Mouse (Mus musculus) lung, postnatal 0 days (tissue): ENCODE measurements around the gene Gm29133. TPM values are rescaled to one million over a fixed set of nuclear protein-coding genes. Genes with fewer than 3 reads are reported as not detected.

ENCODE experiments used
- ATAC-seq: fragments of 200-750 bp; cut with Nextera tagmentation; 2 replicates; pipeline ENCODE4 v1.8.0; 2017; ENCODE audit warnings: moderate library complexity
- DNase-seq: peaks from one replicate; pipeline ENCODE4 v3.0.0-alpha.2; 2016; ENCODE audit warnings: low spot score
- H3K27ac ChIP-seq: fragments of 300-500 bp; sonication (generic); 2 replicates; pipeline ENCODE4 v1.5.1; 2014; ENCODE audit warnings: antibody characterized with exemption, mild to moderate bottlenecking, low read length, mixed read lengths
- H3K27me3 ChIP-seq: fragments of 300-500 bp; sonication (generic); replicated peaks from 2 replicates; pipeline ENCODE4 v1.6.1; 2014; ENCODE audit warnings: low read length, mixed read lengths; ENCODE audit not compliant: insufficient read depth
- H3K36me3 ChIP-seq: fragments of 300-500 bp; sonication (generic); 2 replicates; pipeline ENCODE4 v1.6.1; 2014; ENCODE audit warnings: low read length, mixed read lengths; ENCODE audit not compliant: insufficient read depth
- H3K4me1 ChIP-seq: fragments of 300-500 bp; sonication (generic); 2 replicates; pipeline ENCODE4 v1.6.1; 2014; ENCODE audit warnings: antibody characterized with exemption, low read depth, low read length, mixed read lengths; ENCODE audit not compliant: insufficient read depth
- H3K4me2 ChIP-seq: fragments of 300-500 bp; sonication (generic); replicated peaks from 2 replicates; pipeline ENCODE4 v1.6.1; 2014; ENCODE audit warnings: low read depth, mild to moderate bottlenecking, low read length, moderate library complexity, mixed read lengths
- H3K4me3 ChIP-seq: fragments of 300-500 bp; sonication (generic); 2 replicates; pipeline ENCODE4 v1.5.1; 2014; ENCODE audit warnings: low read depth, low read length
- H3K9ac ChIP-seq: fragments of 300-500 bp; sonication (generic); replicated peaks from 2 replicates; pipeline ENCODE4 v1.6.1; 2014; ENCODE audit warnings: low read depth, mild to moderate bottlenecking
- H3K9me3 ChIP-seq: fragments of 300-500 bp; sonication (generic); 2 replicates; pipeline ENCODE4 v1.6.1; 2016; ENCODE audit warnings: low read length, mixed read lengths
- CTCF ChIP-seq: IDR thresholded peaks from 2 replicates; pipeline ENCODE4 v1.5.1; 2016; ENCODE audit warnings: antibody characterized with exemption, mild to moderate bottlenecking
- EP300 ChIP-seq: IDR thresholded peaks from 2 replicates; pipeline ENCODE4 v1.6.1; 2016; ENCODE audit warnings: antibody characterized with exemption, mild to moderate bottlenecking, control low read depth
- WGBS: fragments of 180-500 bp; shearing (Covaris S2); extraction: QIAGEN DNeasy Blood & Tissue Kit; methylation state at CpG from one replicate; pipeline ENCODE4 v1.1.7; 2014; 5-methylcytosine and 5-hydroxymethylcytosine counted together
- polyA plus RNA-seq: library from polyadenylated mRNA; unstranded; fragments of >200 nt; fragmentation: Nextera tagmentation; extraction: Ambion mirVana; gene quantifications from 2 replicates; pipeline ENCODE4 v1.2.1, GENCODE M21; 2015

Gene Gm29133
- polyA plus RNA-seq, 1 experiment from 2014 or later, result not detected

DNA sequence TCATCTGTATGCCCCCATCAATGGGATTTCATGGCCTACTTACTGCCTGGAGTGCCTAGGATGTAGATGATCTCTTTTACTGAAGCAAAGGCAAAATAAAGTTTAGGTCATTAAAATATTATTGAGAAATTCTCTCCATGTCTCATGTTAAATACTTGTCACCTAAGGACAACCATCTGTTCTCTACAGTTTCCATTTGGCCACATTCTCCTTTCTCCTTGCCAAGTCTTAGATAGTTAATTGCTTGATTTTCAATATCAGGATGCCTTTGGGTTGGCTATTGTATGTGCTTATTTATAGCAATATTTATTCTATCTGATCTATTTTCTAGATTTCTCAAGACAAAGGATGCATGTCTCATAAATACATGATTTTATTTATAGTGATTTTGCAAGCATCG is 75.9 kb downstream of the Gm29133 start:
- Histone ChIP-seq H3K4me1 (no peaks in the 10 kb centered on the region), H3K4me2 (no peak overlapping the region), H3K27me3 (no peaks in the 10 kb centered on the region), H3K9ac (no peak overlapping the region), H3K36me3 (no peaks in the 10 kb centered on the region), H3K4me3 (no peak overlapping the region), H3K9me3 (no peaks in the 10 kb centered on the region), H3K27ac (no peak overlapping the region)
- TF ChIP-seq EP300 (peak; percentile 57; the same call in 1 of the 2 replicates), CTCF (no peak)
- peak; percentile 55; the same call in 1 of the 2 replicates for ATAC-seq
- DNase-seq, result peak; percentile 68
- 67% methylated on average over 1 of the region's 1 CpGs for WGBS

DNA sequence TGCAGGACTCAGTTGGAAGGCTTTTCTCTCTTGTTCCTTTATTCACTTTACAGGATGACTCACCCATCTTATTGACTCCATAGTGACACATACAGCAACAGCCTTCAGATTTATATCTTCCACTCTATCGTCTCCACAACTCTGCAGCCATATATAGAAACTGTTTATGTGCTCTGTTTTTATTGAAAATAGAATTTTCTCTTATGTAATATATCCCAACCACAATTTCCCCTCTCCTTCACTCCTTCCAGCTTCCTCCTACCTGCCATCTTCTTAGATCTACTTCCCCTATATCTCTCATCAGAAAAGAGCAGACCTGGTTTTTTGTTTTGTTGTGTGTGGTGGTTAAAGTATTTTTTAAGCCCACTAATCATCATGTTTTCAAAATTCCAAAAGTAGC is 76.5 kb downstream of the Gm29133 start:
- H3K4me3 ChIP-seq, result no peak overlapping the region
- H3K27me3 ChIP-seq, result no peaks in the 10 kb centered on the region
- no peak overlapping the region for H3K4me2 ChIP-seq
- TF ChIP-seq CTCF, result no peak
- no peak for TF ChIP-seq EP300
- H3K27ac ChIP-seq, result no peak overlapping the region
- H3K9me3 ChIP-seq, result no peaks in the 10 kb centered on the region
- no peak overlapping the region for H3K9ac ChIP-seq
- 53% methylated on average over 1 of the region's 1 CpGs for whole genome bisulfite sequencing
- 0 out of 2 replicates have a peak, but pooled peaks have one; percentile 11 for ATAC-seq
- DNase-seq, result no peak
- no peaks in the 10 kb centered on the region for H3K36me3 ChIP-seq
- no peaks in the 10 kb centered on the region for H3K4me1 ChIP-seq

DNA sequence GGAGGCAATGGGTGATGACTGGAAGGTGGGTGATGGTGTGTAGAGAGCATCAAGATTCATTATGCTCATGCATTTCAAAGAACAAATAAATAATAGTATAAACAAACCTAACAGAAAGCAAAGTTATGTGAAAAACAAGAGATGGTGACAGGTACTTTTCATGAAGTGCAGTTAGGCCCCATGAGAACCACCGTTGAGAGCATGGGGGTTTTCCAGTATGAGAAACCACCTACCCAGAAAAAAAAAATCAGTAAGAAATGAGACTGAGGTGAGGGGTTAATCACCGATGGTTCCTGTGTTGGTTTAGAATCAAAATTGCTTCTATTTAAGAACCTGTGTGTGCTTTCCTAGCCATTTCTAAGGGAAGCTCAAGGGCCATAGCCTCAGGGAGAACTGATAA is 86.8 kb downstream of the Gm29133 start:
- ATAC-seq (no peak), DNase-seq (no peak)
- no peak overlapping the region for H3K4me3 ChIP-seq
- no peak overlapping the region for H3K27ac ChIP-seq
- TF ChIP-seq CTCF (no peak), EP300 (no peak)
- 61% methylated on average over 2 of the region's 2 CpGs for WGBS
- no peak overlapping the region for H3K4me2 ChIP-seq
- H3K9me3 ChIP-seq, result no peaks in the 10 kb centered on the region
- H3K4me1 ChIP-seq, result no peaks in the 10 kb centered on the region
- no peaks in the 10 kb centered on the region for H3K36me3 ChIP-seq
- H3K27me3 ChIP-seq, result no peaks in the 10 kb centered on the region
- H3K9ac ChIP-seq, result no peak overlapping the region

DNA sequence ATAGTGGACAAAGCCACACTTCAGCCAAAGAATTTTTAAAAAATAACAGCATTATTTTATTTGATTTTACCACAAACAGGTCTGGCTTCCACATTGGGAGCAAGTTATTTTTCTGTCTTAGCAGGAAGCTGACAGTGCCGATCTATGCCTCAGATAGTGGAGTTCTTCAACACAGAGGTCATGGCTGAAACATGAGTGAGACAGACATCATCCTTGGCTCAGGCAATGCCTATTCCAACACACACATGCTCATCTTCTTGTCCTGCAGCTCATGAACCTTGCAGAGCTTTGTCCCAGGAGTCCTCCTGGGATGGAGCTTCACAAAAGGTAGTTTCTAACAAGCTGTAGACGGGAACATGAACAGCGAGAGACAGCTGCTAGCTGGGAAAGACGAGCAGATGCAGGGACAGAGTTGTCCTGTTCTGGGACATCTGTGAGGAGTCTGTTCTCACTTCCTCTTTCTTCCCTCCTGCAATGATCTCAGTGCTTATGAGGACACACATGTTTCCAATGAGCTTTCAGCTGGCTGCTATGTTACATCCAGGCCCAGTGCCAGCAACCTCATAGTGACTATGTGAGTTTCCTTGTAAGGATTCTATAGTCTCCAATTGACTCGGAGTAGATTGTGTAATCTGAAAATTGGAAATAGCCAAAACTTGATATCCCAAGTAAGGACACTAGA is 87.4 kb downstream of the Gm29133 start:
- no peak overlapping the region for H3K27ac ChIP-seq
- no peak overlapping the region for H3K9ac ChIP-seq
- H3K27me3 ChIP-seq, result no peaks in the 10 kb centered on the region
- peak; percentile 95 for ATAC-seq
- no peak overlapping the region for H3K4me3 ChIP-seq
- TF ChIP-seq CTCF (no peak), EP300 (no peak)
- DNase-seq, result peak; percentile 88
- no peak overlapping the region for H3K4me2 ChIP-seq
- no peaks in the 10 kb centered on the region for H3K36me3 ChIP-seq
- 51% methylated on average over 5 of the region's 5 CpGs for WGBS
- H3K4me1 ChIP-seq, result no peaks in the 10 kb centered on the region
- H3K9me3 ChIP-seq, result no peaks in the 10 kb centered on the region

Other genes with a start within 250 kb of the Gm29133 start
- gene Pdcd10, start 191.3 kb upstream of the Gm29133 start, polyA plus RNA-seq, result 123 and 125 TPM in 2 replicates
- gene Serpini1, start 190.7 kb upstream of the Gm29133 start, polyA plus RNA-seq, result 0.47 and 0.86 TPM in 2 replicates
- gene Golim4, start 208.8 kb downstream of the Gm29133 start, polyA plus RNA-seq, result 31.0 and 34.9 TPM in 2 replicates